Mouse (Mus musculus) myocyte (in vitro differentiated cells): Measurements from ENCODE around the gene Mknk1. TPM values are rescaled to one million over a fixed set of nuclear protein-coding genes. Genes with fewer than 3 reads are reported as not detected.

Experiments
- H3K27me3 ChIP-seq: one replicate; pipeline ENCODE4 v1.6.1; 2011; ENCODE audit not compliant: control insufficient read depth, insufficient read depth, insufficient read length
- H3K36me3 ChIP-seq: one replicate; pipeline ENCODE4 v1.6.1; 2011; ENCODE audit not compliant: control insufficient read depth, insufficient read depth
- H3K4me2 ChIP-seq: one replicate; pipeline ENCODE4 v1.6.1; 2011; ENCODE audit warnings: low read depth, control low read depth
- H3K4me3 ChIP-seq: one replicate; pipeline ENCODE4 v1.5.1; 2011; ENCODE audit warnings: mild to moderate bottlenecking, control low read depth, moderate library complexity
- H3K79me2 ChIP-seq: one replicate; pipeline ENCODE4 v1.6.1; 2011; ENCODE audit not compliant: control insufficient read depth, insufficient read depth
- H3ac ChIP-seq: one replicate; pipeline ENCODE4 v1.6.1; 2011; ENCODE audit not compliant: control insufficient read depth, insufficient read length
- CEBPB ChIP-seq: IDR thresholded peaks from 2 replicates; pipeline ENCODE4 v1.6.1; 2011; ENCODE audit warnings: mild to moderate bottlenecking, moderate library complexity; ENCODE audit not compliant: poor library complexity, insufficient read depth, severe bottlenecking
- E2F4 ChIP-seq: IDR thresholded peaks from one replicate; pipeline ENCODE4 v1.6.1; 2011; ENCODE audit warnings: mild to moderate bottlenecking, control low read depth, moderate library complexity; ENCODE audit not compliant: insufficient read depth
- MAX ChIP-seq: IDR thresholded peaks from one replicate; pipeline ENCODE4 v1.6.1; 2011; ENCODE audit warnings: low read depth, mild to moderate bottlenecking, control low read depth
- MYOD1 ChIP-seq, 3 experiments: IDR thresholded peaks; one replicate each; pipeline ENCODE4 v1.6.1; 2011; ENCODE audit warnings: control low read depth in 2 of 3, low read depth in 2 of 3, mild to moderate bottlenecking in 2 of 3, moderate library complexity in 1 of 3; ENCODE audit not compliant: insufficient read length in 2 of 3, control insufficient read depth in 1 of 3
- MYOG ChIP-seq, 3 experiments: IDR thresholded peaks; one replicate each; pipeline ENCODE4 v1.6.1; 2011; ENCODE audit warnings: control low read depth in 2 of 3, low read depth in 2 of 3, mild to moderate bottlenecking in 2 of 3; ENCODE audit not compliant: insufficient read length in 2 of 3, control insufficient read depth in 1 of 3, insufficient read depth in 1 of 3
- POLR2A ChIP-seq: IDR thresholded peaks from one replicate; pipeline ENCODE4 v1.6.1; 2011; ENCODE audit warnings: low read depth, mild to moderate bottlenecking, control low read depth, moderate library complexity; ENCODE audit not compliant: insufficient read length
- POLR2AphosphoS2 ChIP-seq: IDR thresholded peaks from one replicate; pipeline ENCODE4 v1.6.1; 2011; ENCODE audit warnings: low read depth, control low read depth; ENCODE audit not compliant: insufficient read length
- REST ChIP-seq: IDR thresholded peaks from one replicate; pipeline ENCODE4 v1.6.1; 2011; ENCODE audit warnings: mild to moderate bottlenecking, control low read depth, moderate library complexity; ENCODE audit not compliant: insufficient read depth, insufficient read length
- SRF ChIP-seq: IDR thresholded peaks from one replicate; pipeline ENCODE4 v1.6.1; 2011; ENCODE audit warnings: low read depth; ENCODE audit not compliant: control insufficient read depth, insufficient read length
- TCF12 ChIP-seq: IDR thresholded peaks from one replicate; pipeline ENCODE4 v1.6.1; 2011; ENCODE audit warnings: mild to moderate bottlenecking, control low read depth; ENCODE audit not compliant: poor library complexity, insufficient read depth, severe bottlenecking
- TCF3 ChIP-seq: IDR thresholded peaks from one replicate; pipeline ENCODE4 v1.6.1; 2011; ENCODE audit warnings: low read depth, control low read depth; ENCODE audit not compliant: insufficient read length
- USF1 ChIP-seq: IDR thresholded peaks from one replicate; pipeline ENCODE4 v1.6.1; 2011; ENCODE audit warnings: low read depth, mild to moderate bottlenecking, control low read depth, moderate library complexity
- polyA plus RNA-seq: library from polyadenylated mRNA; unstranded; fragments of >200 nt; fragmentation: generic; extraction: Trizol; gene quantifications from one replicate; pipeline ENCODE4 v1.2.1, GENCODE M21; 2012; ENCODE audit warnings: missing spikeins

Gene Mknk1
- polyA plus RNA-seq, 1 experiment, result 31.7 TPM

DNA sequence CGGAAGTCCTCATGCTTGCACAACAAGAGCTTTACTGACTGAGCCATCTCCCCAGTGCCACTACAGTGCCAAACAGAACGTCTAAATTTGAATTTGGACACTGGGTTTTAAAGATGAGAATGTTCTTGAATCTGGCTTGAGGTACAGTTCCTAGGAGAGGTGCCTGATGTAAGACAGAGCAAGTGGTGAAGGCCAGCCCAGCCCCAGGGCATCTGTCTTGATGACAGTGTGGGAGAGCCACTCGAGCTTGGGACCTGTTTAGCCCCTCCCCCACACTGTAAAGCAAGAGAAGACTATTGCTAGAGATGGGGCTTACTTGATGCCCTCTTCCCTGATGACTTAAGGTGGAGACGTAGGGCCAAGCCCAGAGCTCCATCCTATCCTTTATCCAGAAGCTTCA lies 43.2 kb downstream of the Mknk1 start:
- no peaks in the 10 kb centered on the region for H3K27me3 ChIP-seq

GRCm38 (mm10) chr4:115884022-115884421 lies 45.0 kb downstream of the Mknk1 start, which contains the start of gene Kncn:
TSS of gene Kncn (plus strand) at chr4:115884400.
- H3K27me3 ChIP-seq, result no peaks in the 10 kb centered on the region

More for the DNA sequence above, 43.2 kb downstream of the Mknk1 start:
- Histone ChIP-seq H3K36me3 (no peaks in the 10 kb centered on the region), H3ac (no peak overlapping the region), H3K4me2 (peak overlapping the region; percentile 30), H3K4me3 (no peak overlapping the region), H3K79me2 (no peaks in the 10 kb centered on the region)
- TF ChIP-seq CEBPB (peak; percentile 79; the same call in 1 of the 2 replicates), REST (no peak)

DNA sequence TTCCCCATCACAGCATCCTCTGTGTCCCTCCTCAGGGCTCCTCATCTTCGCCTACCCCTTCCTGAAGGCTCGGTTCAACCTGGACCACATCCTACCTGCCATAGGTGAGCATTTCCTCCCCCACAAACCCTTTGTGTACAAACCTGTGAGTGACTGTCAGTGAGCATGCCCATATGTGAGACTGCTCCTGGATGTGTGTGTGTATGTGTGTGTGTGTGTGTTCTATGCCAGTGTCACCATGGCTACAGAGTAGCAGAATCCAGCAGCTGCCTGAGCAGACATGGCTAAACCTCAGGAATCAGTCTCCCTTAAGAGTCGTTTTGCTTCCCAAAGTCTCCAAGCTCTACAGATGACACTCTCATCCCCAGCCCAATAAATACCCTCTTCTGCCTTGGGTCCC lies 46.8 kb downstream of the Mknk1 start:
- no peaks in the 10 kb centered on the region for H3K36me3 ChIP-seq
- TF ChIP-seq MAX (no peak), POLR2AphosphoS2 (no peak), USF1 (no peak), MYOD1 (IDR thresholded peaks at IDR 0.05; ENCODE audit: control insufficient read depth in 1 of 3, insufficient read length in 2 of 3, low read depth in 2 of 3) (no peak), SRF (no peak), POLR2A (no peak), E2F4 (no peak), REST (no peak), TCF3 (no peak), MYOG (IDR thresholded peaks at IDR 0.05; ENCODE audit: control insufficient read depth in 1 of 3, insufficient read depth in 1 of 3, insufficient read length in 2 of 3, low read depth in 2 of 3) (no peak), TCF12 (no peak), CEBPB (no peak)
- no peaks in the 10 kb centered on the region for H3K79me2 ChIP-seq
- peaks cover 8% of the 10 kb centered on the region for H3K27me3 ChIP-seq
- H3ac ChIP-seq, result no peak overlapping the region
- no peak overlapping the region for H3K4me3 ChIP-seq
- H3K4me2 ChIP-seq, result no peak overlapping the region

More at GRCm38 (mm10) chr4:115884022-115884421, 45.0 kb downstream of the Mknk1 start, which contains the start of gene Kncn:
- H3K36me3 ChIP-seq, result no peaks in the 10 kb centered on the region
- no peak within 1 kb of the TSS for H3K4me2 ChIP-seq
- H3ac ChIP-seq, result no peak within 1 kb of the TSS
- no peak within 1 kb of the TSS for H3K4me3 ChIP-seq
- no peaks in the 10 kb centered on the region for H3K79me2 ChIP-seq
- no peak for TF ChIP-seq REST
- no peak for TF ChIP-seq USF1
- TF ChIP-seq MYOD1 (IDR thresholded peaks at IDR 0.05; ENCODE audit: control insufficient read depth in 1 of 3, insufficient read length in 2 of 3, low read depth in 2 of 3), result no peak
- TF ChIP-seq E2F4, result no peak
- TF ChIP-seq TCF12, result no peak
- TF ChIP-seq SRF, result no peak
- TF ChIP-seq POLR2A, result no peak
- no peak for TF ChIP-seq POLR2AphosphoS2
- TF ChIP-seq TCF3, result no peak
- no peak for TF ChIP-seq MAX
- TF ChIP-seq CEBPB, result no peak

DNA sequence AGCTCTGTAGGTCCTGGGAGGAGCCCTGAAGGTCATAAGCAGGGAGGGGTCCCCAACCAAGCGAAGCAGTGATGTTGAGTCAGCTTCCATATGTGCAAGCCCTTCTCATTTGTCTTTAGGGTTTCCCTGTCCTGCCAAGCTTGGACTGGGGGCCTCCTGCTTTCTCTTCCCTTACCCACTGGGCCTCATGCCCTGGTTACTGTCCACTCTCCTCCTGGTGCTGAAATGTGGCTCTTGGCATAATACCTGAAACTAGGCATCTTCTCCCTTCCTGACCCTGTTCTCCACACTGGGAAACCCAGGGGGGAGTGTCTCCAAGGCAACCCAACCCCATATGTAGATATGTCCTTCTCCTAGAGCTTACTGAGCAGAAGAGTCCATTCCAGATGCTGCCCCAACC lies 47.9 kb downstream of the Mknk1 start:
- no peaks in the 10 kb centered on the region for H3K79me2 ChIP-seq
- no peak overlapping the region for H3K4me2 ChIP-seq
- no peak for TF ChIP-seq POLR2AphosphoS2
- TF ChIP-seq REST, result peak; percentile 88
- TF ChIP-seq MYOD1 (IDR thresholded peaks at IDR 0.05; ENCODE audit: control insufficient read depth in 1 of 3, insufficient read length in 2 of 3, low read depth in 2 of 3), result no peak
- H3K4me3 ChIP-seq, result no peak overlapping the region
- H3ac ChIP-seq, result no peak overlapping the region
- H3K36me3 ChIP-seq, result no peaks in the 10 kb centered on the region
- peaks cover 18% of the 10 kb centered on the region for H3K27me3 ChIP-seq

GRCm38 (mm10) chr4:115890066-115890465 lies 51.1 kb downstream of the Mknk1 start:
- Histone ChIP-seq H3K27me3 (peaks cover 35% of the 10 kb centered on the region), H3K79me2 (no peaks in the 10 kb centered on the region), H3K4me2 (peak overlapping the region; percentile 30), H3K4me3 (no peak overlapping the region), H3K36me3 (no peaks in the 10 kb centered on the region), H3ac (no peak overlapping the region)
- TF ChIP-seq TCF3 (no peak), SRF (no peak), E2F4 (no peak), MAX (no peak)

DNA sequence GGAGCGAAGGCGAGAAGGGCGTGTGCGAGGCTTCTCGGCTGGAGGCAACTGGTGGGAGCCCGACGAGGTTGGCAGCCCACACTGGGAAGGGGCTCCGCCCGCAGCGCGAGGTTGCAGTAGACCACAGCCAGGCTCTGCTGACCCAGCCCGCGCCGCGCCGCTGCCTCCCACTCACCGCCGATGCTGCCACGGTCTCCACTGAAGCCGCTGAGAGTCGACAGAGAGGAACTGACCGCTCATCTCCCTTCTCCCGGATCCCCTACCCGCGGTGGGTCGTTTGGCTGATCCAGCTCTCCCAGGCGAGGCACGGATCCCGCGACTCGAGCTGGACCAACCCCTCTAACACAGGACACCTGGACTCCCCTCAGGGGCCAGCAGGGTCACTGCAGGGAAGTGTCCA lies 51.6 kb downstream of the Mknk1 start, which contains the start of gene 6430628N08Rik:
Gene 6430628N08Rik, plus strand, starts transcription at position 113 of the 400 bp plus-strand sequence.
- no peaks in the 10 kb centered on the region for H3K36me3 ChIP-seq
- peak within 1 kb of the TSS; percentile 30 for H3K4me2 ChIP-seq
- no peaks in the 10 kb centered on the region for H3K79me2 ChIP-seq
- TF ChIP-seq TCF3, result no peak
- TF ChIP-seq POLR2AphosphoS2, result no peak
- no peak for TF ChIP-seq POLR2A
- no peak for TF ChIP-seq MYOD1 (IDR thresholded peaks at IDR 0.05; ENCODE audit: control insufficient read depth in 1 of 3, insufficient read length in 2 of 3, low read depth in 2 of 3)
- no peak for TF ChIP-seq REST
- no peak for TF ChIP-seq SRF
- TF ChIP-seq E2F4, result no peak
- TF ChIP-seq TCF12, result no peak
- no peak for TF ChIP-seq USF1
- TF ChIP-seq CEBPB, result no peak
- no peak for TF ChIP-seq MAX
- no peak for TF ChIP-seq MYOG (IDR thresholded peaks at IDR 0.05; ENCODE audit: control insufficient read depth in 1 of 3, insufficient read depth in 1 of 3, insufficient read length in 2 of 3, low read depth in 2 of 3)
- H3K27me3 ChIP-seq, result peaks cover 35% of the 10 kb centered on the region
- no peak within 1 kb of the TSS for H3ac ChIP-seq
- H3K4me3 ChIP-seq, result no peak within 1 kb of the TSS
